Mouse (Mus musculus): ENCODE data around the gene Evc2. TPM values are rescaled to one million over a fixed set of nuclear protein-coding genes. Genes with fewer than 3 reads are reported as not detected.

Gene Evc2
- polyA plus RNA-seq (2012; rRNA removed), result 74.6 and 88.5 TPM in 2 replicates

GRCm38 (mm10) chr5:37338288-37338687 lies at the start of gene Evc2:
TSS of gene Evc2 (plus strand) at chr5:37338499.

GRCm38 (mm10) chr5:37336485-37337105 lies 1.7 kb upstream of the Evc2 start, which contains the start of gene Evc:
TSS of gene Evc (minus strand) at chr5:37336894.

Other genes starting within 250 kb of the Evc2 start
- gene Crmp1, start 96.6 kb upstream of the Evc2 start, polyA plus RNA-seq (2012; rRNA removed), result 0.71 and 1.7 TPM in 2 replicates
- gene Evc, start 1.6 kb upstream of the Evc2 start, polyA plus RNA-seq (2012; rRNA removed), result 25.1 and 29.7 TPM in 2 replicates

Measured in ovary, adult 2 months (tissue).